8 mouse cellular contexts compared by ENCODE assay signal in genomic region chr15:80705828-80706549, GRCm38 (mm10). TPM values are rescaled to one million over a fixed set of nuclear protein-coding genes. Genes with fewer than 3 reads are reported as not detected.
DNase-seq lines count a peak whose midpoint lies in the region; ATAC-seq lines count a peak whose summit lies in the region.

No protein-coding gene starts in this region.

- 28% methylated on average over 18 of the region's 18 CpGs for WGBS in hindbrain, embryonic 11.5 days

- H3K4me2 ChIP-seq in hindbrain, embryonic 11.5 days (replicated peaks; ENCODE audit: low read depth, low read length) = peak overlapping the region; percentile 46

- H3K36me3 ChIP-seq in hindbrain, embryonic 11.5 days (ENCODE audit: control insufficient read depth, insufficient read depth, low read length) = no peaks in the 10 kb centered on the region

- H3K27ac ChIP-seq in hindbrain, embryonic 11.5 days (ENCODE audit: low read depth, low read length) = no peak overlapping the region

- no peaks in the 10 kb centered on the region for H3K9me3 ChIP-seq in hindbrain, embryonic 11.5 days (ENCODE audit: control insufficient read depth, low read length)

- ATAC-seq in frontal cortex, adult (ENCODE audit: low TSS enrichment) = peak; percentile 6; the same call in 1 of the 2 replicates
- ATAC-seq in hindbrain, embryonic 11.5 days (ENCODE audit: low FRiP score) = no peak

- H3K9ac ChIP-seq in hindbrain, embryonic 11.5 days (ENCODE audit: low read depth, low read length) = peak overlapping the region; percentile 42; the same call in 1 of the 2 replicates

- H3K27me3 ChIP-seq in hindbrain, embryonic 11.5 days (ENCODE audit: control insufficient read depth, insufficient read depth, low read length) = no peaks in the 10 kb centered on the region

- peaks cover 3% of the 10 kb centered on the region; the same call in 1 of the 2 replicates for H3K4me1 ChIP-seq in hindbrain, embryonic 11.5 days (replicated peaks; ENCODE audit: control insufficient read depth, insufficient read depth, low read length)

- H3K4me3 ChIP-seq in hindbrain, embryonic 11.5 days (ENCODE audit: low read depth, low read length) = peak overlapping the region; percentile 2; the same call in 1 of the 2 replicates

- DNase-seq in Muller cell, postnatal 12 days (ENCODE audit: inconsistent ontology term) = peak; percentile 75
- DNase-seq in cerebellum, adult 8-10 months = peak; percentile 89
- DNase-seq in hindbrain, embryonic 11.5 days (ENCODE audit: low spot score) = peak; percentile 89
- DNase-seq in layer of hippocampus, postnatal 14 days (ENCODE audit: low spot score in 2 of 2) = peak; percentile 83 to 85
- peak; percentile 76 for DNase-seq in lung, postnatal 25 days (ENCODE audit: low spot score)
- peak; percentile 85 for DNase-seq in right cerebral cortex, postnatal 14 days
- peak; percentile 61 to 82 for DNase-seq in urinary bladder, postnatal 4 days (ENCODE audit: low spot score in 2 of 2)

RNA-seq across cellular contexts. Expression of gene Tnrc6b, which starts 5.1 kb away (rescaled TPM):
- 20.1 and 24.9 TPM in 2 replicates for polyA plus RNA-seq in hindbrain, embryonic 11.5 days (2014; fragmentation: Nextera tagmentation; extraction: Ambion mirVana)
- 100 to 1,000 TPM; 110 to 128 TPM for total RNA-seq in layer of hippocampus, postnatal 14 days (2021)

RNA-seq across cellular contexts. Expression of gene Fam83f, which starts 34.3 kb away (rescaled TPM):
- polyA plus RNA-seq in hindbrain, embryonic 11.5 days (2014; fragmentation: Nextera tagmentation; extraction: Ambion mirVana) = 0.11 TPM in 2 replicates
- under 1 TPM; 0.17 to 0.25 TPM for total RNA-seq in layer of hippocampus, postnatal 14 days (2021)
